Mouse (Mus musculus): ENCODE measurements at regions not wholly inside any gene's neighbourhood (a gene's known extent, or its start where the extent isn't known, plus 50 kb on each side); places are given as distances from the start of the nearest gene placed in this dataset.

- CTCF ChIA-PET = interaction anchor here in 1 of 4 experiments (0.6 kb wide), 1 partner anchor 1216 kb away, joined by 3 read pairs; no protein-coding TSS in a partner anchor
- POLR2A ChIA-PET = no interaction called here
Measured at GRCm38 (mm10) chr6:73401059-73401458, 68.4 kb downstream of the 4931417E11Rik start.

DNA sequence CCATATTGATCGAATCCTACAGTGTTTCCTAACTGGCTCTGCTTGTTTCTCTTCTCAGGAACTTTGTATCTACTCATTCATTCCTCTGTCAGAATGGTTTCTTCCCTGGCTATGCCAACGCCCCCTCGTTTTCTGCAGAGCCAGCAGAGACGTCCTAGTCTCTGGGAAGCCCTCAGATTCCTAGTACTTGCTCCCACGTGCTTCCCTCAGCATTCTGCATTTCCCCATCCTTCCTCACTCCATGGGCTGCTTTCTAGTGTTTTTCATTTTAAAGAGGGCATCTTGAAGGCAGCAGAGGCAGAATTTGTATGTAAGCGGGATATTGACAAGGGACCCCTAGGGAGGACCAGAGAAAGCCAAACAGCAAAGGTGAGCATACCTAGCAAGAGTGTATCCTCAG, 80.2 kb downstream of the 4931417E11Rik start:
- POLR2A ChIA-PET = no interaction called here
- CTCF ChIA-PET = no interaction called here

DNA sequence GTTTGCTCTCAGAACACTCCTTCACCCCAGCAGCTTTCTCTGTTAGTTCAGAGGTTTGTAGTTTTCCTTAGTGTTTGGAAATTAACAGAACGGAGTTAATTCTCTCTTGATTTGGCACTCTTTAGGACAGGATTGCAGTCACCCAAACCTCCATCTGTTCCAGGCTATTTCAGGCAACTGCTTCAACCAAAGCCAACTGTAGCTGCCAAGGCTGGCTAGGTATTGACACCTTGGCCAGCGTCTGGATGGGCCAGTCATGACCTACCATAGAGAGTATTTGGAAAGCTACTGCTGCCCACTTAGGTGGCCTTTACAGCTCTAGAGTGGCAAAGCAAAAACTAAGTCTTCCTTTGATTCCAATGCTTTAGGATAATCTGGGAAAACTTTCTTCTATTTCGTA, 83.2 kb downstream of the 4931417E11Rik start:
- POLR2A ChIA-PET = no interaction called here
- CTCF ChIA-PET = no interaction called here

GRCm38 (mm10) chr6:73379825-73380224, 89.6 kb downstream of the 4931417E11Rik start:
- ChIA-PET CTCF (no interaction called here), POLR2A (no interaction called here)

GRCm38 (mm10) chr6:73377884-73378283, 91.6 kb downstream of the 4931417E11Rik start:
- CTCF ChIA-PET = no interaction called here

GRCm38 (mm10) chr6:73376291-73376690, 93.2 kb downstream of the 4931417E11Rik start:
- ChIA-PET CTCF (interaction anchor here in 3 of 4 experiments (0.5 to 0.8 kb wide), 5 partner anchors 97 to 1371 kb away, joined by 3 read pairs; no protein-coding TSS in a partner anchor), POLR2A (no interaction called here)

More at GRCm38 (mm10) chr6:73377884-73378283, 91.6 kb downstream of the 4931417E11Rik start:
- POLR2A ChIA-PET = interaction anchor here in 1 of 4 experiments (1.1 kb wide), 1 partner anchor 9 kb away, joined by 3 read pairs; no protein-coding TSS in a partner anchor

GRCm38 (mm10) chr6:73372901-73373300, 96.6 kb downstream of the 4931417E11Rik start:
- ChIA-PET POLR2A (no interaction called here), CTCF (no interaction called here)

DNA sequence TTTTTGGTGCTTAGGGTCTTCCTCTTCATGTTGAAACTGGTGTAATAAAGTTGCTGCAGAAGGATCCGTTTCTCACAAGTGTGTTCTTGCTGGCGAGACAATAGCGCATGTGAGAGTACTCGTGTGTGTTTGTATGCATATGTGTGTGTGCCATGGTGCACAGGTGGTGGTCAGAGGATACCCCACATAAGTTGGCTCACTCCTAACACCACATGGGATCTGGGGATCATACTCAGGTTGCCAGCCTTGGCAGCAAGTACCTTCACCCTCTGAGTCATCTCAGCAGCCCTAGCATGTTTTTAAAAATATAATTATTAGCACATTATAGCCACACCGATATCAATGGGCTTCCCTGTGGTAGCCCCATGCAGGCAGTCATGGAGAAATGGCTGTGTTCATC, 97.6 kb downstream of the 4931417E11Rik start:
- ChIA-PET POLR2A (no interaction called here), CTCF (no interaction called here)

DNA sequence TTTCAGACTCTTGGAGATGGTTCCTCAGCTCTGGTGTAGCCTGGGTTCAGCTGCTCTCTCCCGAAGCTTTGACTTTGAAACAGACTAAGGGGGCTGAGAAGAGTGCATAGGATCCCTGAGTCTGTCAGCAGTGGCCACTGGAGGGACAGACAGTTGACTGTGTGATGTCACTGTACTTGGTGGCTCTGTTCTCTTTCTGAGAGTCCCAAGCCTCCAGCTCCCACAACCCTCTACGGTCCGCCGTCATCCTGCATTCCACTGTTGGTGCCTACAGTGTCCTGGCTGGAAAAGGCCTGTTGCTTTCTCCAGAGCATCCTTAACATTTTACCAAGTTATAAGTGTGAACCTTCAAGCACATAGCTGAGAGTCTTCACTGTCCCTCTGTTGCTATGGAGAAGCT, 98.6 kb downstream of the 4931417E11Rik start:
- CTCF ChIA-PET = no interaction called here

DNA sequence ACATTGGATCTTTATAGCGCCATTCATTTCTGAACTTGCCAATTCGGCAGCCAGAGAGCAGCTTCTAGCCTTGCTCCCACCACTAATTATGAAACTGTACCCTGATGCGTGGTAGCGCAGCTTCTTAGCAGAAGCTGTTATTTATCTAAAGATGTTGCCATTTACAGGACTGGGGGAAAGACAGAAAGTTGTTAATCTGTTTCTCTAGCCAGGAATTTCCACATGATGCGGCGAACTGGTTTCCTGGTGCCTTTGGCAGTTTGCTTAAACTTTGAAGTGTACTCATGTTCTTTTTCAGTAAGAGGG, 100.7 kb downstream of the 4931417E11Rik start:
- ChIA-PET POLR2A (interaction anchor here in 1 of 4 experiments (0.5 to 1.1 kb wide), 4 partner anchors 9 to 818 kb away, joined by 3 to 4 read pairs (median 3); no protein-coding TSS in a partner anchor), CTCF (interaction anchor here in 2 of 4 experiments (0.5 to 1.1 kb wide), 2 partner anchors 102 to 149 kb away, joined by 4 read pairs; no protein-coding TSS in a partner anchor)

More for the DNA sequence above, 98.6 kb downstream of the 4931417E11Rik start:
- POLR2A ChIA-PET = interaction anchor here in 1 of 4 experiments (1.6 kb wide), 1 partner anchor 13 kb away, joined by 3 read pairs; no protein-coding TSS in a partner anchor

GRCm38 (mm10) chr6:73368047-73368835, 101.2 kb downstream of the 4931417E11Rik start:
- CTCF ChIA-PET = interaction anchor here in 2 of 4 experiments (0.5 to 1.1 kb wide), 2 partner anchors 102 to 150 kb away, joined by 4 read pairs; no protein-coding TSS in a partner anchor
- POLR2A ChIA-PET = interaction anchor here in 1 of 4 experiments (0.6 to 1.1 kb wide), 2 partner anchors 118 to 389 kb away, joined by 3 read pairs; no protein-coding TSS in a partner anchor

GRCm38 (mm10) chr6:73367616-73368015, 101.9 kb downstream of the 4931417E11Rik start:
- POLR2A ChIA-PET = no interaction called here
- CTCF ChIA-PET = interaction anchor here in 1 of 4 experiments (0.6 kb wide), 1 partner anchor 117 kb away, joined by 3 read pairs; no protein-coding TSS in a partner anchor

DNA sequence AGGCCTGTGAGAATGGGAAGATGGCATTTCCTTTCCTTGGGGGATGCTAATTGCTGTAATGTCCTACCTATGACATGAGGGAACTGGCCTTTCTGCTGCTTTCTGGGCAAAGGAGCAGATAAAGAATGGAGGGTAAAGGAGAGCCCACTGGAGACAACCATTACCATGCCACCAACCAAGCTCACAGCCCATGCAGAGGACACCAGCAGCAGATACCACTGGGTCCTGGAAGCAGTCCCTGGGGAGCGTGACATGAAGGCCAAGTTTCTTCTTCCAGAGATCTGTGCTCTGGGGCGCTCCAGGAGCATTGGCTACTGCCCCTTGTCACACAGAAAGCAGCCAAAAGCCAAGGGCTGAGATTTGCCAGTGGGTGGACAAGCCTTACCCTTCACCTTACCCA, 102.8 kb downstream of the 4931417E11Rik start:
- POLR2A ChIA-PET = interaction anchor here in 1 of 4 experiments (0.6 kb wide), 1 partner anchor 1330 kb away, joined by 3 read pairs; no protein-coding TSS in a partner anchor
- CTCF ChIA-PET = interaction anchor here in 1 of 4 experiments (0.7 kb wide), 1 partner anchor 152 kb away, joined by 6 read pairs; no protein-coding TSS in a partner anchor

DNA sequence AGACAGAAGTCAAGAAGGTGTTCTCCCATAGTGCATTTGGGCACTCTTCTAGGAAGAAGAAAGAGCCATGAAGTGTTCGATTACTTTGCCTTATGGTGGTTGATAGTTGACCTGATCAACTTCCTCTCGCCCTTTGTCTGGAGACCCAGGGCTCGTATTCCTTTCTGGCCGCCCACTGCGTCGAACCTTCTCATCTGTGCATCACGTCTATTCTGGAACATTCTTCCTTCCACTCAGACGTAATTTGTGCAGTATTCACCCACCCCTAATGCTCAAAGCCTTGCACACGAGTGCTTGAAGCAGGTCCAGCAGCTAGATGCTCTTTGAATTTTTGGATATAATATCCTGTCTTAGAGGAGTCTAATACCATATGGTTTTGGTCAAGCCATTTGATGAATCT, 104.2 kb downstream of the 4931417E11Rik start:
- CTCF ChIA-PET = no interaction called here
- POLR2A ChIA-PET = no interaction called here

- CTCF ChIA-PET = interaction anchor here in 1 of 4 experiments (0.7 kb wide), 1 partner anchor 188 kb away, joined by 4 read pairs; no protein-coding TSS in a partner anchor
- POLR2A ChIA-PET = no interaction called here
Measured at GRCm38 (mm10) chr6:73334995-73335394, 86.8 kb downstream of the Suclg1 start.

- ChIA-PET POLR2A (no interaction called here), CTCF (interaction anchor here in 1 of 4 experiments (0.6 kb wide), 1 partner anchor 342 kb away, joined by 4 read pairs; no protein-coding TSS in a partner anchor)
Measured at GRCm38 (mm10) chr6:73329666-73330065, 81.5 kb downstream of the Suclg1 start.

All from embryonic stem cell, embryonic (primary cell).